Mouse (Mus musculus) ES-E14 (cell line): ENCODE results near the gene Gm43552. TPM values are rescaled to one million over a fixed set of nuclear protein-coding genes. Genes with fewer than 3 reads are reported as not detected.

ENCODE experiments used
- DNase-seq: peaks from one replicate; pipeline ENCODE4 v3.0.0-alpha.2; 2013; ENCODE audit warnings: low read depth, low spot score
- H3K27ac ChIP-seq: 2 replicates; pipeline ENCODE4 v1.5.1; 2012; ENCODE audit warnings: low read depth, mild to moderate bottlenecking, low read length, moderate library complexity, mixed read lengths; ENCODE audit not compliant: poor library complexity, insufficient read depth, severe bottlenecking
- H3K36me3 ChIP-seq: 2 replicates; pipeline ENCODE4 v1.6.1; 2012; ENCODE audit warnings: mild to moderate bottlenecking, low read length, moderate library complexity, mixed read lengths; ENCODE audit not compliant: control insufficient read depth, poor library complexity, insufficient read depth, severe bottlenecking
- H3K4me1 ChIP-seq, 2 experiments: fragments of 150-350 bp in 1 of 2; sonication (generic) in 1 of 2; 2 replicates each; pipeline ENCODE4 v1.6.1; 2012; ENCODE audit warnings: low read length in 2 of 2, mild to moderate bottlenecking in 1 of 2, mixed read lengths in 1 of 2; ENCODE audit not compliant: control insufficient read depth in 2 of 2, insufficient read depth in 2 of 2, poor library complexity in 1 of 2
- H3K4me3 ChIP-seq, 2 experiments: fragments of 150-350 bp in 1 of 2; sonication (generic) in 1 of 2; 2 replicates each; pipeline ENCODE4 v1.5.1; 2012; ENCODE audit warnings: low read length in 2 of 2, low read depth in 1 of 2, mild to moderate bottlenecking in 1 of 2, mixed read lengths in 1 of 2; ENCODE audit not compliant: insufficient read depth in 1 of 2, poor library complexity in 1 of 2, severe bottlenecking in 1 of 2
- H3K9ac ChIP-seq: 2 replicates; pipeline ENCODE4 v1.6.1; 2012; ENCODE audit warnings: low read depth, mild to moderate bottlenecking, low read length, mixed read lengths; ENCODE audit not compliant: poor library complexity, insufficient read depth, severe bottlenecking
- H3K9me3 ChIP-seq: fragments of 150-350 bp; sonication (generic); 2 replicates; pipeline ENCODE4 v1.6.1; 2012; ENCODE audit warnings: low read depth, mild to moderate bottlenecking, low read length; ENCODE audit not compliant: control insufficient read depth, insufficient read depth
- CHD2 ChIP-seq: IDR thresholded peaks from 2 replicates; pipeline ENCODE4 v1.6.1; 2014; ENCODE audit warnings: mild to moderate bottlenecking, low read depth, low read length, inconsistent platforms
- HCFC1 ChIP-seq: IDR thresholded peaks from 2 replicates; pipeline ENCODE4 v1.6.1; 2012; ENCODE audit warnings: low read length, inconsistent platforms, borderline replicate concordance; ENCODE audit not compliant: insufficient read depth
- MAFK ChIP-seq: IDR thresholded peaks from 2 replicates; pipeline ENCODE4 v1.6.1; 2014; ENCODE audit warnings: mild to moderate bottlenecking, low read depth, low read length, inconsistent platforms; ENCODE audit not compliant: insufficient read depth
- ZC3H11A ChIP-seq: IDR thresholded peaks from 2 replicates; pipeline ENCODE4 v1.6.1; 2012; ENCODE audit warnings: low read depth, mild to moderate bottlenecking, inconsistent platforms, low read length, borderline replicate concordance
- ZNF384 ChIP-seq: IDR thresholded peaks from 2 replicates; pipeline ENCODE4 v1.6.1; 2012; ENCODE audit warnings: low read depth, low read length, inconsistent platforms
- in situ Hi-C, 2 experiments: fragments of 600-800 bp; cut with MboI; formaldehyde crosslinking; loops; one replicate each; pipeline ENCODE4 v1.15.1; 2025; ENCODE audit warnings: low sequenced_read_pairs in 2 of 2, inconsistent platforms in 1 of 2; ENCODE audit not compliant: unreplicated experiment in 2 of 2
- total RNA-seq: library from RNA; depleted of rRNA; stranded (reverse); fragments of 300-350 nt; gene quantifications from 2 replicates; pipeline ENCODE4 v1.2.3, GENCODE M21; 2012

The Gm43552 gene
- total RNA-seq, 1 experiment: not detected

DNA sequence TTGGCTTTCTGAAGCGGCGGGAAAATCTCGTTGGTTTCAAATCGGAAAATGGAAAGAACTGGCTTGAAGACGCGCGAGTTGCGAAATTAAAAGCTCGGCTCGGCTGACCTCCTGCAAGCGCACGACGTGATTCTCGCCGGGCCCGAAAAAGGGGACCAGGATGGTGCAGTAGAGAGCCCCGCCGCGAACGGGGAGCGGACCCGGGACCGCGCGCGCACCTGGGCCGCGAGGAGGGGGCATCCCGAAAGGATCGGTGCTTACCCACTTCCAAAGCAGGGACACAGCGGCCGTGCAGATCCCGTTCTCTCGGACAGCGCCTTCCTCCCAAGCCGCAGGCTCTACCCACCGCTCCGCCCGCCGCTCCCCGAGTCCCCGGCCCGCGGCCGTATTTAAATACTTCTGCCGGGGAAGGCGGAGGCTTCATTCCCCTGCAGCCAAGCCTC, 57.2 kb downstream of the Gm43552 start:
- no peaks in the 10 kb centered on the region for H3K9me3 ChIP-seq
- H3K4me1 ChIP-seq: peaks cover 0 to 3% of the 10 kb centered on the region in 2 experiments; a peak in 1 of 4 replicates
- in situ Hi-C loops: no loop called here
- TF ChIP-seq ZC3H11A: no peak
- no peak for TF ChIP-seq CHD2
- TF ChIP-seq MAFK: no peak
- no peak for TF ChIP-seq ZNF384
- no peak for TF ChIP-seq HCFC1
- H3K4me3 ChIP-seq: peak overlapping the region; percentile 73 to 81
- H3K27ac ChIP-seq: no peak overlapping the region
- H3K36me3 ChIP-seq: no peaks in the 10 kb centered on the region
- no peak for DNase-seq
- peak overlapping the region; percentile 69 for H3K9ac ChIP-seq

GRCm38 (mm10) chr5:65434471-65435362, 57.9 kb downstream of the Gm43552 start:
- H3K4me3 ChIP-seq: peak overlapping the region; percentile 73 to 81
- in situ Hi-C loops: no loop called here
- H3K27ac ChIP-seq: no peak overlapping the region
- no peak for DNase-seq
- H3K9me3 ChIP-seq: no peaks in the 10 kb centered on the region
- H3K9ac ChIP-seq: peak overlapping the region; percentile 69
- TF ChIP-seq ZC3H11A (no peak), MAFK (no peak), ZNF384 (peak; percentile 54; the same call in 1 of the 2 replicates)
- H3K36me3 ChIP-seq: no peaks in the 10 kb centered on the region
- H3K4me1 ChIP-seq: peaks cover 0 to 3% of the 10 kb centered on the region in 2 experiments; a peak in 1 of 4 replicates

- H3K9ac ChIP-seq: no peak overlapping the region
- in situ Hi-C loops: no loop called here
Observed at GRCm38 (mm10) chr5:65429441-65429840, 63.2 kb downstream of the Gm43552 start.

DNA sequence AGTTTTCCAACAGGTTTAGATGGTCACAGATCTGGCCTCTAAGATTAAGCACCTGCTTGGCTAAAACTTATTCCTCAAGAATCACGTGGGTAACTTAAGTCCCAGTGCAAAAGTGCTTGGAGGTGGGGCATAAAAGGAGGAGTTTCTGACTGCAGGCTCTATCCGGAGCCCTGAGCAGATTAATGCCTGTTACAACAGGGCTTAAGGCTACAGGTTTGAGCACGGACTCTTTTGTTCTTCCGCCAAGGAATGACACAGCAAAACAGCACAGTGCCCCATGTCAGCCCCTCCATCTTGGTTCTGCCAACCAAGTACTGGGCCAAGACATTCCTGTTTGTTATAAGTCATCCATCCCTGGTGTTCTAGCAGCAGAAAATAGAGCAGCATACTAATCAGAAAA, 64.3 kb downstream of the Gm43552 start:
- TF ChIP-seq MAFK: peak; percentile 84
- TF ChIP-seq CHD2: no peak
- TF ChIP-seq ZNF384: no peak
- Histone ChIP-seq H3K9me3 (no peaks in the 10 kb centered on the region), H3K4me1 (peaks cover 0 to 5% of the 10 kb centered on the region in 2 experiments; a peak in 1 of 4 replicates), H3K9ac (peak overlapping the region; percentile 53), H3K36me3 (no peaks in the 10 kb centered on the region; the same call in 1 of the 2 replicates), H3K4me3 (0 out of 4 replicates have a peak overlapping the region, but pooled peaks of 1 of the 2 experiments have one; percentile 3), H3K27ac (peak overlapping the region; percentile 58; the same call in 1 of the 2 replicates)
- in situ Hi-C loops: no loop called here
- no peak for DNase-seq

More at GRCm38 (mm10) chr5:65429441-65429840, 63.2 kb downstream of the Gm43552 start:
- H3K4me3 ChIP-seq: no peak overlapping the region
- H3K4me1 ChIP-seq: peaks cover 0 to 5% of the 10 kb centered on the region in 2 experiments; a peak in 1 of 4 replicates
- H3K36me3 ChIP-seq: no peaks in the 10 kb centered on the region; the same call in 1 of the 2 replicates
- H3K9me3 ChIP-seq: no peaks in the 10 kb centered on the region
- H3K27ac ChIP-seq: no peak overlapping the region
- TF ChIP-seq MAFK (no peak), ZC3H11A (no peak), HCFC1 (no peak), ZNF384 (no peak), CHD2 (no peak)
- DNase-seq: no peak
